Mouse (Mus musculus) heart, embryonic 13.5 days (tissue): ENCODE data around the gene Mterf4. TPM values are rescaled to one million over a fixed set of nuclear protein-coding genes. Genes with fewer than 3 reads are reported as not detected.

Experiments used
- ATAC-seq: fragments of 200-750 bp; cut with Nextera tagmentation; 2 replicates; pipeline ENCODE4 v1.8.0; 2017; ENCODE audit warnings: moderate TSS enrichment; ENCODE audit not compliant: insufficient number of reproducible peaks, low FRiP score, low TSS enrichment; ENCODE audit errors: extremely low read depth
- H3K27ac ChIP-seq: fragments of 300-500 bp; sonication (generic); replicated peaks from 2 replicates; pipeline ENCODE4 v1.5.1; 2015; ENCODE audit warnings: moderate library complexity, mild to moderate bottlenecking, inconsistent platforms
- H3K27me3 ChIP-seq: fragments of 300-500 bp; sonication (generic); replicated peaks from 2 replicates; pipeline ENCODE4 v1.6.1; 2015; ENCODE audit warnings: mild to moderate bottlenecking, inconsistent platforms
- H3K36me3 ChIP-seq: fragments of 300-500 bp; sonication (generic); 2 replicates; pipeline ENCODE4 v1.6.1; 2015; ENCODE audit warnings: mild to moderate bottlenecking, inconsistent platforms
- H3K4me1 ChIP-seq: fragments of 300-500 bp; sonication (generic); 2 replicates; pipeline ENCODE4 v1.6.1; 2015; ENCODE audit warnings: inconsistent platforms
- H3K4me2 ChIP-seq: fragments of 300-500 bp; sonication (generic); 2 replicates; pipeline ENCODE4 v1.6.1; 2015; ENCODE audit warnings: inconsistent platforms, mild to moderate bottlenecking, moderate library complexity
- H3K4me3 ChIP-seq: fragments of 300-500 bp; sonication (generic); 2 replicates; pipeline ENCODE4 v1.5.1; 2015; ENCODE audit warnings: moderate library complexity, mild to moderate bottlenecking, inconsistent platforms
- H3K9ac ChIP-seq: fragments of 300-500 bp; sonication (generic); 2 replicates; pipeline ENCODE4 v1.6.1; 2015; ENCODE audit warnings: inconsistent platforms, mild to moderate bottlenecking, moderate library complexity
- H3K9me3 ChIP-seq: fragments of 300-500 bp; sonication (generic); 2 replicates; pipeline ENCODE4 v1.6.1; 2016; ENCODE audit warnings: inconsistent platforms
- WGBS: fragments of 180-500 bp; shearing (Covaris S2); methylation state at CpG from one replicate; pipeline ENCODE4 v1.1.7; 2015; ENCODE audit warnings: mixed read lengths; 5-methylcytosine and 5-hydroxymethylcytosine counted together
- microRNA-seq: library from miRNA; unstranded; fragments of <30 nt; microRNA quantifications from one replicate; pipeline ENCODE4, GENCODE M21; 2016
- polyA plus RNA-seq: library from polyadenylated mRNA; unstranded; fragments of >200 nt; fragmentation: Nextera tagmentation; extraction: Ambion mirVana; gene quantifications from 2 replicates; pipeline ENCODE4 v1.2.1, GENCODE M21; 2015

Mterf4 gene
- polyA plus RNA-seq, 1 experiment from 2014 or later: 19.9 TPM

- H3K27ac ChIP-seq: no peak overlapping the region
- H3K9me3 ChIP-seq: no peaks in the 10 kb centered on the region
- no peak overlapping the region for H3K4me2 ChIP-seq
- H3K27me3 ChIP-seq: no peaks in the 10 kb centered on the region
- H3K4me3 ChIP-seq: no peak overlapping the region
- ATAC-seq: no peak
- 69% methylated on average over 1 of the region's 1 CpGs for WGBS
- no peaks in the 10 kb centered on the region for H3K4me1 ChIP-seq
- H3K36me3 ChIP-seq: no peaks in the 10 kb centered on the region
- no peak overlapping the region for H3K9ac ChIP-seq
These were observed 48.2 kb downstream of the Mterf4 start for GRCm38 (mm10) chr1:93257560-93257959.

- Histone ChIP-seq H3K4me1 (no peaks in the 10 kb centered on the region), H3K9me3 (no peaks in the 10 kb centered on the region), H3K27me3 (no peaks in the 10 kb centered on the region; the same call in 1 of the 2 replicates), H3K36me3 (no peaks in the 10 kb centered on the region), H3K9ac (no peak overlapping the region), H3K27ac (no peak overlapping the region), H3K4me3 (no peak overlapping the region), H3K4me2 (no peak overlapping the region)
- ATAC-seq: no peak
- 82% methylated on average over 7 of the region's 7 CpGs for WGBS
These were observed 50.0 kb downstream of the Mterf4 start for GRCm38 (mm10) chr1:93255761-93256160.

- Histone ChIP-seq H3K9me3 (no peaks in the 10 kb centered on the region), H3K27ac (no peak overlapping the region), H3K4me2 (no peak overlapping the region), H3K4me1 (no peaks in the 10 kb centered on the region), H3K9ac (no peak overlapping the region), H3K36me3 (no peaks in the 10 kb centered on the region), H3K27me3 (no peaks in the 10 kb centered on the region; the same call in 1 of the 2 replicates), H3K4me3 (no peak overlapping the region)
- ATAC-seq: no peak
- WGBS: 40% methylated on average over 2 of the region's 2 CpGs
These were observed 53.1 kb downstream of the Mterf4 start for GRCm38 (mm10) chr1:93252586-93252985.

Small RNA genes lying within 50 kb of the gene (microRNA-seq; reads per million reads assigned to microRNA genes)
- gene Mir6345: not detected
- not detected for gene Mir6901
- not detected for gene Mir6902

Other genes starting within 250 kb of the Mterf4 start
- gene Kif1a, start 204.0 kb downstream of the Mterf4 start, polyA plus RNA-seq: 9.7 and 10.8 TPM in 2 replicates
- gene Agxt, start 170.7 kb downstream of the Mterf4 start, polyA plus RNA-seq: 0.27 TPM in 1 of 2 replicates, not detected in the other
- gene 2310007B03Rik, start 145.0 kb downstream of the Mterf4 start, polyA plus RNA-seq: 0.12 and 0.24 TPM in 2 replicates
- gene Crocc2, start 137.2 kb downstream of the Mterf4 start, polyA plus RNA-seq: 0.17 and 0.31 TPM in 2 replicates
- gene Sned1, start 70.1 kb downstream of the Mterf4 start, polyA plus RNA-seq: 3.8 and 5.0 TPM in 2 replicates
- gene Ppp1r7, start 36.9 kb upstream of the Mterf4 start, polyA plus RNA-seq: 49.2 and 51.8 TPM in 2 replicates
- 7.5 and 7.6 TPM in 2 replicates for gene Pask, start 37.6 kb upstream of the Mterf4 start, polyA plus RNA-seq
- 0.60 and 0.75 TPM in 2 replicates for gene Ano7, start 68.0 kb upstream of the Mterf4 start, polyA plus RNA-seq
- gene Hdlbp, start 172.9 kb upstream of the Mterf4 start, polyA plus RNA-seq: 143 and 152 TPM in 2 replicates
- 3.3 and 3.7 TPM in 2 replicates for gene Farp2, start 206.2 kb upstream of the Mterf4 start, polyA plus RNA-seq